Mouse (Mus musculus): ENCODE results near the gene Srm.

The Srm gene

GRCm38 (mm10) chr4:148639455-148639854 lies 48.2 kb downstream of the Srm start:
- no peak for DNase-seq

GRCm38 (mm10) chr4:148641121-148641520 lies 49.8 kb downstream of the Srm start:
- DNase-seq, result no peak

GRCm38 (mm10) chr4:148643291-148644156 lies 52.2 kb downstream of the Srm start, which contains the start of gene Gm572:
TSS of gene Gm572 (plus strand) at chr4:148643317.
- DNase-seq, result no peak

DNA sequence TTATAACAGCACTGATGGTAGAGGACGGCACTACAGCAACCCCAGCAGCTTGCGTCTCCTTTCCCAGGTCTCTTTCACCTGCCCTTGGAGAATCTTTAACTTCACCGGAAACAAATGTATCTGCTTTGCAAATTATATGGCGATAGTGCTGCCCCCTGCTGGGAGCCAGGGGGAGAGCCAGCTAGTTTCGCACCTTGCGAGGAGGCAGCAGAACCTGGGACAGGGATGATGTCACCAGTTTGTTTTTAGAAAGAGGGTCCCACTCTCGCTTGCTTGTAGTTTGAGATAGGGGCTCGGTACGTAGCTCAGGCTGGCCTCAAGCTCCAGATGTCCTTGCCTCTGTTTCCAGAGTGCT lies 52.8 kb downstream of the Srm start:
- DNase-seq, result peak; percentile 69 to 76

Data from cerebellum, postnatal 36 days (tissue).